Mouse (Mus musculus) myocyte (in vitro differentiated cells): ENCODE results near the gene Zfp451.

Source experiments
- CEBPB ChIP-seq: IDR thresholded peaks from 2 replicates; pipeline ENCODE4 v1.6.1; 2011; ENCODE audit warnings: mild to moderate bottlenecking, moderate library complexity; ENCODE audit not compliant: poor library complexity, insufficient read depth, severe bottlenecking
- POLR2AphosphoS2 ChIP-seq: IDR thresholded peaks from one replicate; pipeline ENCODE4 v1.6.1; 2011; ENCODE audit warnings: low read depth, control low read depth; ENCODE audit not compliant: insufficient read length

GRCm38 (mm10) chr1:33843823-33844222 lies 29.4 kb upstream of the Zfp451 start:
- TF ChIP-seq POLR2AphosphoS2, result no peak
- TF ChIP-seq CEBPB, result no peak
